Mouse (Mus musculus) C2C12 (cell line): ENCODE measurements around the gene Arhgef7.

Experiments
- CTCF ChIP-seq: IDR thresholded peaks from one replicate; pipeline ENCODE4 v1.5.1; 2011; ENCODE audit not compliant: control insufficient read depth, insufficient read depth, insufficient read length
- MAX ChIP-seq: IDR thresholded peaks from one replicate; pipeline ENCODE4 v1.6.1; 2011; ENCODE audit warnings: mild to moderate bottlenecking, control low read depth
- MYOG ChIP-seq: IDR thresholded peaks from one replicate; pipeline ENCODE4 v1.6.1; 2011; ENCODE audit not compliant: control insufficient read depth, insufficient read length; ENCODE audit errors: extremely low read depth
- USF1 ChIP-seq: IDR thresholded peaks from one replicate; pipeline ENCODE4 v1.6.1; 2011; ENCODE audit warnings: low read depth, mild to moderate bottlenecking, control low read depth, moderate library complexity

DNA sequence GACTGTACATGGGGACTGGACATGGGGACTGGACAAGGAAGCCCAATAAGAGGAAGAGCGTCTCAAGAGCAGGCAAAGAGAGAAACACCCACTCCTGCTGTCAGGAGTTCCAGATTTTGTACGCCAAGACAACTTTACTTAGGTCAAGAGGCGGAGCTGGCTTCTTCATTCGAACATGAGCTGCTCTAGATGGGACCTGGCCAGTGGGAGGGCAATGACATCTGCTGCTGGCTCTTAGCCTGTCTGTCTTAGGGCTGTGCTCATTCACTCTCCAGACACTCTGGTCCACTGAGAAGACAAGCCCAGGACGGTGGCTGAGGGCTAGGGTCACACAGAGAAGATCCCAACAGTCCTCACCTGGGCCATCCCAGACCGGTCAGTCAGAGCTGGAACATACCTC, 9.6 kb downstream of the Arhgef7 start:
- TF ChIP-seq CTCF (no peak), MAX (no peak), USF1 (no peak), MYOG (no peak)
